Mouse (Mus musculus) telencephalon, adult 2 months (tissue): ENCODE results near the gene Olfr108.

ENCODE experiments used
- DNase-seq: peaks from one replicate; pipeline ENCODE4 v3.0.0-alpha.2; 2011; ENCODE audit warnings: low read depth, low spot score

The Olfr108 gene

GRCm38 (mm10) chr17:37445180-37445579 lies at the start of gene Olfr108:
Gene Olfr108, plus strand, starts transcription at chr17:37445480.
- no peak for DNase-seq

- no peak for DNase-seq
Measured at GRCm38 (mm10) chr17:37398926-37399325, 46.4 kb upstream of the Olfr108 start, which contains the start of gene Olfr107. Gene Olfr107, plus strand, starts transcription at chr17:37399226.

DNA sequence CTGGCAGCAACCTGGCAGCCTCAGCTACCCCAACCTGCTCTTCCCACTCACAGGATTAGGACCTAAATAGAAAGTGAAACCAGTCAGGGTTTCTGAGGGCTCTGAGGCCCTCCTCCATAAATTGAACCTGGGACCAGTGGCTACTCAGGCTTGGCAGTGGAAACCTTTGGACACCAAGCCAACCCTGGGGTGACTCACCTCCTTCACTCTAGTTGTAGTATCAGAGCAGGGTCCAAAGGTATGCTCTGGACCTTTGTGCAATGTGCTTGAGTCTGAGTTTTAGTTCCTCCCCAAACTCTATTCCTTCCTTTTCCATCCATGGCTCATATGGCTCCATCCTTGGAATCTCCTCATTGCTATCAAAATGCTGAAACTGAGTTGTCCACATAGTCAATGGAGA lies 31.9 kb upstream of the Olfr108 start:
- no peak for DNase-seq

- no peak for DNase-seq
Measured at GRCm38 (mm10) chr17:37458616-37459015, 13.3 kb downstream of the Olfr108 start, which contains the start of gene Olfr109. Gene Olfr109, plus strand, starts transcription at chr17:37458916.

GRCm38 (mm10) chr17:37483452-37483851 lies 38.2 kb downstream of the Olfr108 start, which contains the start of gene H2-M2:
Gene H2-M2, minus strand, starts transcription at chr17:37483552.
- no peak for DNase-seq

DNA sequence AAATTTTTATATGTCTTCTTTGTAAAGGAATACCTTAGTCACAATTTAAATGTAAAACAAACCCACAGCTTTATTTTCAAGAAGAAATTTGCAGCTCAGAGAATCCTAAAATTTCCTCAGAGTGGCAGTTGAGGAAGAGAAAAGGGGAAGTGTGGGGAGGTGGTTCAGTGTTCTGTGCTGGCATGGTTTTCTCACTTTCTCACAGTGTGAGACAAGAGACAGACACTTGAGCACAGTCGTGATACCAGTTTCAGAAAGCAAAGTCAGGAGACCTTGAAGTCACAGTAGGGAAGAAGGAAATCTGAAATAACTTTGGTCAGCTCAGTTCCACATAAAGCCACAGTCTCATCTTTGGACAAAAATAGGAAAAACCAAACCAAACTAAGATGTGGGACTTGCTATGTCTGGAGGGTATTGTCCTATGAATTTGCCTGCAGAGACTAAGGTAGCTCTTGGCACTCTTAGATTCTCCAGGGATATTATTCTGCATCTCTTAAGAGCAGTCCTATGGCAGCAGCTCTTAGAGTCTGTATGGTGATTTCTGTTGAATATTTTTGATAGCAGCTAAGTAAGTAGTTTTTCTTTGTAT lies 46.7 kb downstream of the Olfr108 start, which contains the start of gene Olfr110:
Gene Olfr110 (plus strand): TSS at position 539 of the 589 bp plus-strand sequence.
- peak; percentile 24 for DNase-seq
